Mouse (Mus musculus) layer of hippocampus, postnatal 10 days (tissue): ENCODE measurements around the gene 1700010I14Rik. TPM values are rescaled to one million over a fixed set of nuclear protein-coding genes. Genes with fewer than 3 reads are reported as not detected.

Experiments
- DNase-seq, 2 experiments: peaks; one replicate each; pipeline ENCODE4 v3.0.0; 2021; ENCODE audit warnings: low spot score in 2 of 2
- total RNA-seq, 2 experiments: library from RNA; stranded (reverse); gene quantifications; 2 replicates each; pipeline ENCODE4 v1.2.3; 2021

Gene 1700010I14Rik
- total RNA-seq, 2 experiments from 2014 or later: 1.7 to 2.3 TPM

DNA sequence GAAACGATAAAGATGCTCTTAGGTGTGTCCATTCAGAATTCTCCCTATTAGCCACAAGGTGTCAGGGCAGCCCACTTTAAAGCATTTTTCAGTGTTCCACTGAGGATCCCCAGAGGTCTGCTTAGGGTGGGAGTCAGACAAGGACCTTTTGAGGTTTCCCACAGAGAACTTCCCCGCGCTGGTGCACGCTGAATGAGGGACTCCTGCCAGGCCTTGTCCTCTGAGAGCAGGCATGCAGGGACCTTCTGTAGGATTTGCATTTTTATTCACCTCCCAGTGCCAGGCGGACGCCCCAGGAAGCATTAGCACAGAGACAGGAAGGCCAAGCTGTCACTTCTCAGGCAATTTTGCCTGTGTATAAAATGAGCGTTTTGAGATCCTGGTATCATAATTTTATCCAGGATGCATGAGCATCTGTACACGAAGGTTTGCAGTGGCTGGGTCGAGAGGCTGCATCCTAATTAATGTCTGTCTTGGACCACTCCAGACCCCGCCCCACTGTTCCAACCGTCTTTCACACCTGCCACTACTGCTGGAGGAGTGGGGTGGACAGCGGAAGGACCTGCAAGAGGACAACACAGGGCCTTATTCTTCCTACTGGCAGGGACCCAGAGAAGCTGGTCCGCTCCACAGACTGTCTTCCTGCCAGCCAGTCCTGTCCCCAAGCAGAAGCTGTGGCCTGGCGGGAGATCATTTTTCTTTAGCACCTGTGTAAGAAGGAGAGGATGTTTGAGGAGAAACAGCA, 35.2 kb downstream of the 1700010I14Rik start:
- peak; percentile 57 to 70 for DNase-seq

DNA sequence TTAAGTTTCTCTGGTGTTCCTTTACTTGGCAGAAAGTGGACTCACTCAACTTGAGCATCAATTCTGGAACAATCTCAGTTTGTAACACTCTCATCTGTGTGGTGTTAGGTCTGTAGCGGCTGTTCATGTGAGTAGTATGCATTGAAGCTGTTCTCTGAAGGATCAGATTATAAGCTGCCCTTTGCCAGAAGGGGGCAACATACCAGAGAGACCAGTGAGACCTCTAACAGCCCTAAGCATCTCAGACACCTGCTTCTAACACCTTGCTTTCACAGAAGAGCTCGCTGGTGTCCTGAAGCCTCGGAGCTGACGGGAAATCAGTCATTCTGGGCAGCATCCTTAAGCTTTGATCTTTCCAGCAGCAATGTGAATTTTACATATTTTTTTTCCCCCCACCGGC, 42.0 kb downstream of the 1700010I14Rik start:
- no peak for DNase-seq

GRCm38 (mm10) chr17:9031241-9032141, 43.4 kb downstream of the 1700010I14Rik start:
- DNase-seq: peak; percentile 92 to 93

DNA sequence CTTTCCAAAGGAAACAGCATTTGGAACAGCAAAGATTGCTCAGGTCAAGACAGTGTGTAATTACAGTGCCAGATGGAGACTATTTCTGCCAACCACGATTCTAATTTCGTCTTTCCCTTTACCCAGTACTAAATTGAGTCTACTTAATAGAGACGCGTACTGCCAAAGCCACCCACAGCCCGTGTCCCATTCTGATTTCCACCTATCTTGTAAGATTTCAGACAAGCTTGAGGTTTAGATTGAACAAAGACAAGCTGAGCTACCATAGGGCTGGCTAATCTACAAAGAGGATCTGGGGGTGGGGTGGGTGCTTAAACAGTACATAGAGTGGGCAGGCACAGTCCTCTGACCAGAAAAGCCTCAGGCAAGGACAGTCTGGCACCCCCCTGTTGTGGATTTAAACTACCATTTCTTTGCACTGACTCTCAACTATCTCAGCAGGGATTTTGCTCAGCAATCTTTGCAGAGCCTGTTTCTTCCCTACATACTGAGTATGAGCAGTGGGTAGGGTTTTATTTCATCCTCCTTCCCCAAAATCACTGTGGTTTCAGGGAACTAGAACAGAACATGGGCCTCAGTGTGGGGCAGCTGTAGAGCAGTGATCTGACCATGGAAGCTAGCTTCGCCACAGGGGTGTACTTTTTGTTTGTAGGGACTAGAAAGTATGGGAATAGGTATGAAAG, 44.4 kb downstream of the 1700010I14Rik start:
- peak in 1 of 2 experiments; percentile 24 for DNase-seq

DNA sequence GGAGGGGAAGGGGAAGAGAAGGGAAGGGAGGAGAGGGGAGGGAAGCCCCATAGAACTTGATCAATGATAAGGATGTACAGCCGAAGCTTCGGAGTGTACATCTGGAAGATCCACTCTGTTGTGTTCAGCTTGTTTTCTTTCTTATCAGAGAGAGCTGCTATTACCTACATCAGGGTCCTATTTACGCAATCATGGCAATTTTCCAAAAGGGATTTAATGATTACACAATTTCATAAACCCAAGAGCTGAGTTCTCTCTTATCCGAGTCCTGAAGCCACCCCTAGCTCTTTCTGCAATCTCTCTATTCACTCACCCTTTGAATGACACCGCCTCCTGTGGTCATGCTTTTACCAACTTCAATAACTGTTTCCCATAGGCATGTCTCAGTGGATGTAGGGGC, 45.4 kb downstream of the 1700010I14Rik start:
- DNase-seq: no peak

DNA sequence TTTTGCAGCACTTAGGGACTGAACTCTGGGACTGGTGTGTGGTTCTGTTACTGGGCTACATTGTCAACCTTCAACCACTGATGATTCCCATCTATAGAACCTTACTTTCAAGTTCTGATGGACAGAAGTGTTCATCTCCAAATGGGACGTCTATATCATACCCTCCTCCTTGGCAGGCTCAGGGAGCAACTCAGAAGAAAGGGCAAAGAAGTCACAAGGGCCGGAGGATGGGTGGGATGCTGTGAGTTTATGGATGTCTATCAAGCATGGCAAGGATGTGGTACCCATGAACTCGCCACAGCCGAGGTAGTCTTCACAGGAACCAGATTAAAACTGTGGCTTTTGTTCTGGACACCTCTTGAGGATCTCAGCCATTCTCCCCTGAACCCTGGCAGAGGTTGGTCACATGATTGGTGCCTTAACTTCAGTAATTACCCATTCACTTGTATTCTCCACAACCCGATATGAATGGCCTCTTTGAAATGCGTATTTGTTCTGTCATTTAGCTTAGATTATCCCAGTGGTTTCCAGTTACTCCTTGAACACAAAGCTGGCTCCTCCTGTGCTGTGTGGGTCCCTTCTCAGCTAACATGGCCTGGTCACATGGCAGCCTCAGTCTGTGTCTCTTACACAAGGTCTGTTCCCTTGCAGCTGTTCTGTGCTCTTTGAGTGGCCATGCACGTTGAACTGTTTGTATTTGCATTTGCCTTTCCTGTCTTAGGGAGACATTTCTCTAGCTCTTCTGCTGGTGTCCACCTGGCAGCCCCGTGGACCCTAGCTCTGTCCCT, 47.6 kb downstream of the 1700010I14Rik start:
- DNase-seq: no peak

GRCm38 (mm10) chr17:9042723-9043122, 54.6 kb downstream of the 1700010I14Rik start:
- peak in 1 of 2 experiments; percentile 30 for DNase-seq

GRCm38 (mm10) chr17:9052441-9052980, 64.4 kb downstream of the 1700010I14Rik start:
- no peak for DNase-seq

- no peak for DNase-seq
Observed at GRCm38 (mm10) chr17:9059360-9059932, 71.3 kb downstream of the 1700010I14Rik start.
